Mouse (Mus musculus) E14TG2a.4 (cell line): ENCODE measurements at regions not wholly inside any gene's neighbourhood (a gene's known extent, or its start where the extent isn't known, plus 50 kb on each side); places are given as distances from the start of the nearest gene placed in this dataset.

ENCODE experiments used
- H3K27me3 ChIP-seq: 2 replicates; pipeline ENCODE4 v1.6.1; 2014; ENCODE audit warnings: low read length, control low read depth; ENCODE audit not compliant: insufficient read depth
- H3K36me3 ChIP-seq: 2 replicates; pipeline ENCODE4 v1.6.1; 2014; ENCODE audit warnings: low read length, control low read depth; ENCODE audit not compliant: insufficient read depth
- H3K4me1 ChIP-seq: replicated peaks from 2 replicates; pipeline ENCODE4 v1.6.1; 2014; ENCODE audit warnings: low read depth, low read length, control low read depth
- H3K4me3 ChIP-seq: replicated peaks from 2 replicates; pipeline ENCODE4 v1.5.1; 2014; ENCODE audit warnings: mild to moderate bottlenecking, low read length
- H3K9me3 ChIP-seq: 2 replicates; pipeline ENCODE4 v1.6.1; 2014; ENCODE audit warnings: low read length, control low read depth
- CTCF ChIP-seq: conservative IDR thresholded peaks from 2 replicates; pipeline ENCODE4 v1.5.1; 2014; ENCODE audit warnings: low read length
- NANOG ChIP-seq: IDR thresholded peaks from 2 replicates; pipeline ENCODE4 v1.6.1; 2014; ENCODE audit warnings: borderline replicate concordance, low read length, mixed read lengths
- POU5F1 ChIP-seq: IDR thresholded peaks from 2 replicates; pipeline ENCODE4 v1.6.1; 2014; ENCODE audit warnings: low read length, borderline replicate concordance

- no peaks in the 10 kb centered on the region for H3K36me3 ChIP-seq
- H3K4me3 ChIP-seq: peak overlapping the region; percentile 26; the same call in 1 of the 2 replicates
- no peaks in the 10 kb centered on the region for H3K9me3 ChIP-seq
- peaks cover 60% of the 10 kb centered on the region for H3K4me1 ChIP-seq
- TF ChIP-seq CTCF (no peak), POU5F1 (no peak), NANOG (no peak)
- H3K27me3 ChIP-seq: no peaks in the 10 kb centered on the region
Measured at GRCm38 (mm10) chr13:28718868-28719265, 234.6 kb downstream of the Sox4 start.

GRCm38 (mm10) chr13:28718169-28718867 is 235.2 kb downstream of the Sox4 start:
- Histone ChIP-seq H3K36me3 (no peaks in the 10 kb centered on the region), H3K9me3 (no peaks in the 10 kb centered on the region), H3K4me3 (peak overlapping the region; percentile 26), H3K4me1 (peaks cover 60% of the 10 kb centered on the region), H3K27me3 (no peaks in the 10 kb centered on the region)
- TF ChIP-seq NANOG (no peak), POU5F1 (no peak), CTCF (no peak)

- Histone ChIP-seq H3K9me3 (no peaks in the 10 kb centered on the region), H3K4me3 (no peak overlapping the region), H3K4me1 (peaks cover 64% of the 10 kb centered on the region), H3K36me3 (no peaks in the 10 kb centered on the region), H3K27me3 (no peaks in the 10 kb centered on the region)
- TF ChIP-seq CTCF: no peak
- TF ChIP-seq NANOG: no peak
- TF ChIP-seq POU5F1: no peak
Measured at GRCm38 (mm10) chr13:28717404-28717803, 236.1 kb downstream of the Sox4 start.

- no peaks in the 10 kb centered on the region for H3K36me3 ChIP-seq
Measured at GRCm38 (mm10) chr13:28709966-28710365, 243.5 kb downstream of the Sox4 start.

GRCm38 (mm10) chr13:28701309-28701708 is 252.2 kb downstream of the Sox4 start:
- TF ChIP-seq POU5F1 (no peak), NANOG (no peak), CTCF (no peak)
- Histone ChIP-seq H3K9me3 (peaks cover 21% of the 10 kb centered on the region), H3K36me3 (no peaks in the 10 kb centered on the region), H3K4me1 (peaks cover 29% of the 10 kb centered on the region), H3K4me3 (no peak overlapping the region), H3K27me3 (no peaks in the 10 kb centered on the region)

More at GRCm38 (mm10) chr13:28709966-28710365, 243.5 kb downstream of the Sox4 start:
- H3K4me1 ChIP-seq: peaks cover 21% of the 10 kb centered on the region
- TF ChIP-seq NANOG: no peak
- TF ChIP-seq POU5F1: no peak
- no peak for TF ChIP-seq CTCF
- H3K27me3 ChIP-seq: no peaks in the 10 kb centered on the region
- H3K4me3 ChIP-seq: no peak overlapping the region
- H3K9me3 ChIP-seq: no peaks in the 10 kb centered on the region

GRCm38 (mm10) chr13:28700081-28700480 is 253.4 kb downstream of the Sox4 start:
- no peaks in the 10 kb centered on the region for H3K27me3 ChIP-seq
- no peak overlapping the region for H3K4me3 ChIP-seq
- no peaks in the 10 kb centered on the region for H3K36me3 ChIP-seq
- H3K9me3 ChIP-seq: peaks cover 21% of the 10 kb centered on the region
- no peak for TF ChIP-seq CTCF
- TF ChIP-seq NANOG: no peak
- no peak for TF ChIP-seq POU5F1
- peaks cover 35% of the 10 kb centered on the region for H3K4me1 ChIP-seq

GRCm38 (mm10) chr13:28699490-28700032 is 254.0 kb downstream of the Sox4 start:
- TF ChIP-seq NANOG (no peak), CTCF (no peak), POU5F1 (no peak)

GRCm38 (mm10) chr13:28697796-28698678 is 255.5 kb downstream of the Sox4 start:
- H3K27me3 ChIP-seq: no peaks in the 10 kb centered on the region
- H3K4me1 ChIP-seq: peaks cover 52% of the 10 kb centered on the region
- no peaks in the 10 kb centered on the region for H3K36me3 ChIP-seq
- peak overlapping the region; percentile 33 for H3K4me3 ChIP-seq
- TF ChIP-seq POU5F1 (no peak), NANOG (no peak), CTCF (no peak)
- H3K9me3 ChIP-seq: peaks cover 10% of the 10 kb centered on the region

More at GRCm38 (mm10) chr13:28699490-28700032, 254.0 kb downstream of the Sox4 start:
- Histone ChIP-seq H3K9me3 (peaks cover 21% of the 10 kb centered on the region), H3K4me3 (no peak overlapping the region), H3K4me1 (peaks cover 40% of the 10 kb centered on the region), H3K36me3 (no peaks in the 10 kb centered on the region), H3K27me3 (no peaks in the 10 kb centered on the region)
